Mouse (Mus musculus): Measurements from ENCODE around the gene Plekhm2.

The Plekhm2 gene

DNA sequence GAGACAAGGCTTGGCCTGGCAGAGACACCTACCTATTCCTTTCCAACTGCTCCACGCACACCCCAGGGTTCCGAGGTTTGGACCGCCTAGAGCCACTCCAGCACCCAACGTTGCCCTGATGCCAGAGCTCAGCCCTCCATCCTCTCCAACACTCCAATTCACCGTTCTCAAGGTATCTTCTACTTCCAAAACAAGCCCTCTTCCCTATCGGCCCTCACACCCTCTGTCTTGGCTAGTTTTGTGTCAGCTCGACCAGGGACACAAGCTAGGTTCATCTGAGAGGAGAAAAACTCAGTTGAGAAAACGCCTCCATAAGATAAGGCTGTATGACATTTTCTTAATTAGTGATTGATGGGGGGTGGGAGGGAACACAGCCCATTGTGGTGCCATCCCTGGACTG, at the start of gene Plekhm2:
Gene Plekhm2 (minus strand): TSS at position 101 of the 400 bp plus-strand sequence.
- in situ Hi-C loops (cut with MboI; ENCODE audit: low pct_unique_long_range_greater_than_20kb in 1 of 2, low sequenced_read_pairs in 2 of 2, unreplicated experiment in 1 of 2), result no loop called here

DNA sequence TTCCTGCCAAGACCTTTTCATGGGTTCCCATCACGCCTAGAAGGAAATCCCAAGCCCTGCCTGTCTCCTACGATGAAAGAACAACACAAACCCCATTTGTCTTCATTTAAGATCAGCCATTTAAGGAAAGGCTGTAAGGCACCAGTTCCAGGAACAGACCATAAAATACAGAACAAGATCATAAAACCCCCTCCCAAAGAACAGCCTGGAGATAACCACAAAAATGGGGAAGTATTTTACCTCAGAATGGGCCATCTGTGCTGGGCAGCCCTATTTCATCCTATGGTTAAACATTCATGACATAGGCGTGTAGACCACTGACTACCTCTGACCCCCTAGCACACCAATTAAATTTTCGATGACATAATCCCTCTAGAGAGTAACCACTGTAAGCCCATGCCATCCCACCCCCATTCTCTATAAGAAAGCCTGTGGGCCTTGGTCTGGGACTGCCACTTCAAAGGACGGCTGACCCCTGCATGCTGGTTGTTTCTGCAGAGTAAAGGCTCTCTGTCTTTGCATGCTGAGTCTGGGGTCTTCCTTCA, 49.0 kb upstream of the Plekhm2 start:
- in situ Hi-C loops (cut with MboI; ENCODE audit: low pct_unique_long_range_greater_than_20kb in 1 of 2, low sequenced_read_pairs in 2 of 2, unreplicated experiment in 1 of 2), result no loop called here

DNA sequence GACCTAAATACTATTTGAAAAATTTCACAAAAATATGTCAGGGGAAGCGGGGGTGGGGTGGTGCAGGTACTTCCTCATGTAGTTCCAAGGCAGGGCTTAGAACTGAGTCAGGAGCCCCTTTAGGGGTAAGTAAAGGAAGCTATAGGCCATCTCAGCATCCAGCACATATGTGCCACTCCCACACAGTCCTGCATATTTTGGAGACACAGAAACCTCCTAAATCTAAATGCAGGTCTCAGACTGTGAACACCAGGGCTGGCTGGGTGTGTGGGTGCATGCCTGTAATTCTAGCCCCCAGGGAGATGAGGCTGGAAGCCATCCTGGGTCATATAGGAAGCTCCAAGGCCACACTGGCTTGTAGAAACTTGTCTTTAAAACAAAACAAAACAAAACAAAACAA, 46.6 kb upstream of the Plekhm2 start:
- in situ Hi-C loops (cut with MboI; ENCODE audit: low pct_unique_long_range_greater_than_20kb in 1 of 2, low sequenced_read_pairs in 2 of 2, unreplicated experiment in 1 of 2), result no loop called here

DNA sequence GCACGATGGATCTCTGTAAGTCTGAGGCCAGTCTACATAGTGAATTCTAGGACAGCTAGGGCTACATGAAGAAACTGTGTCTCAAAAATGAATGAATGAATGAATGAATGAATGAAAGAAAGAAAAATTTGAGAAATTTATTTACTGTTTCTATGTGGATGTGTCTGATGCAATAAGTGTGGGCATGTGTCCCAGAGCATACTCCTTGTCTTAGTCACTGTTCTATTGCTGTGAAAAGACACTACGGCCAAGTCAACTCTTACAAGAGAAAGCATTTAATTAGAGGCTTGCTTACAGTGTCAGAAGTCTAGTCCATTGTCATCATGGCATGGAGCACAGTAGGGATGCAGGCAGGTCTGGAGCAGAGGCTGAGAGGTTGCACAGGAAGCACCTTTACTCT, 44.3 kb upstream of the Plekhm2 start:
- in situ Hi-C loops (cut with MboI; ENCODE audit: low pct_unique_long_range_greater_than_20kb in 1 of 2, low sequenced_read_pairs in 2 of 2, unreplicated experiment in 1 of 2), result no loop called here

DNA sequence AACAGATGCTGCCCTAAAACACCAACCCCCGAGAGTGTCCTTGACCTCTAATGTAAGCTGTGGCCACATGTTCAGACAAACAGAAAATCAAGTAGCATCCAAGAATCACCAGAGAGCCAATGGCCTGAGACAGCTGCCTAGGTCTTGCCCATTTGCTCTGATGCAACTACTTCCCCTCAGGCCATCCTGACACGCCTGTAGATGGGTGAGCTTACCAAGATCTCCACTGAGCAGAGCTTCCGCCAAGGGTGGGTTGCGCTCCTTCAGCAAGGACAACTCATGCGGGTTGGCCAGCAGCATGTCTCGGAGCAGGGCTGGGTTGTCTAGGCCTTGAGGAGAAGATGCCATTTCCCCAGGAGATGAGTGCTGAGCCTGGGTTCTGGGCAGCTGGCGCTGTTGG, 43.3 kb upstream of the Plekhm2 start:
- in situ Hi-C loops (cut with MboI; ENCODE audit: low pct_unique_long_range_greater_than_20kb in 1 of 2, low sequenced_read_pairs in 2 of 2, unreplicated experiment in 1 of 2), result no loop called here

DNA sequence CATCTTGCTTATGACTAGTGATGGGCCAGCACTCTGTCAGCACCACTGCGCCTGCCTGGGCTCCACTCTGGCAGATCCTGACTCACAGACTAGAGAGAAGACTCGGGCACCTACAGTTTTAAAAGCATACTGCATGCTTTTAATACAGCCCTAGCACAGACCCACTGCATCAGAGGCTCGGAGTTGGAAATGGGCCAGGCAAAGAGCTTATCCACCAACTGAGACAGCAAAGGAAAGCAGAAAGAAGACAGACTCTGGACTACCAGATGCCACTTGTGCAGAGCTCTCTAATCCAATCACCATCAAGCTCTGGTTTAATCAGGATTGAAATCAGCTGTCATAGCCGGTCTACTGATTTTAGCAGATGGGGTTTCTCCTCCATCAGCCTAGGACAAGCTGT, 40.6 kb upstream of the Plekhm2 start:
- in situ Hi-C loops (cut with MboI; ENCODE audit: low pct_unique_long_range_greater_than_20kb in 1 of 2, low sequenced_read_pairs in 2 of 2, unreplicated experiment in 1 of 2), result no loop called here

DNA sequence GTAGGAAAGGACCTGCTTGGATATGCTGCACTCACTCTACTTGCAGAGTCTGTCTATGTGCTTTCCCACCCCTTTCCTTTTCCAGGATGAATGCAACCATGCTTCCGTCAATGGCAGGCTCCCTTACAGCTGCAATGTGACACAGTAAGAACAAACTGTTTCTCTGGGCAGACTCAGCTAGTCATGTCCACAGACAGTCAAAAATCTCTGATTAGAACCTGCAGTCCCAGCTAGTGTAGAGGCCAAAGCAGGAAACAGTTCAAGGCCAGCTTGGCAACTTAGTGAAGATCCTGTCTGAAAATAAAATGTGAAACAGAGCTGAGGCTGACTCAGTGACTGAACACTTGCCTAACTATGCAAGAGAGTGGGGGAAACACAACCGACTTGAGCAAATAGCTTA, 39.9 kb upstream of the Plekhm2 start:
- in situ Hi-C loops (cut with MboI; ENCODE audit: low pct_unique_long_range_greater_than_20kb in 1 of 2, low sequenced_read_pairs in 2 of 2, unreplicated experiment in 1 of 2), result no loop called here

DNA sequence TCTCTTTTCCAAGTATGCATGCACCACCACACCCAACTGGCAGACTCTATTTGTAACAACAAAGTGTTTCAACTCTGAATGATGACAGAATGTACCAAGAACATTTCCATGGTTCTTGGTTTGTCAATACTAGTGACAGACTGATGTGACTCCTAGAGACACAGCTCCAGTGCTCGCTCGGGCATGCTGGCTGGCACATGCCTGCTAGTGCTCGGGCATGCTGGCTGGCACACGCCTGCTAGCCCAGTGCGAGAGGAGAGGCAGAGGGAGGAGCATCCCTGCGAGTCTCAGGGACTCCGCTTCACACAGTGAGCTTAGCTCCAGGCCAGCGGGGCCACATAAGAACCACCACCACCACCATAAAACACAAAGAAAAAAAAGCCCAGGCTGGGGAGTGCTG, 30.0 kb upstream of the Plekhm2 start:
- in situ Hi-C loops (cut with MboI; ENCODE audit: low pct_unique_long_range_greater_than_20kb in 1 of 2, low sequenced_read_pairs in 2 of 2, unreplicated experiment in 1 of 2), result no loop called here

DNA sequence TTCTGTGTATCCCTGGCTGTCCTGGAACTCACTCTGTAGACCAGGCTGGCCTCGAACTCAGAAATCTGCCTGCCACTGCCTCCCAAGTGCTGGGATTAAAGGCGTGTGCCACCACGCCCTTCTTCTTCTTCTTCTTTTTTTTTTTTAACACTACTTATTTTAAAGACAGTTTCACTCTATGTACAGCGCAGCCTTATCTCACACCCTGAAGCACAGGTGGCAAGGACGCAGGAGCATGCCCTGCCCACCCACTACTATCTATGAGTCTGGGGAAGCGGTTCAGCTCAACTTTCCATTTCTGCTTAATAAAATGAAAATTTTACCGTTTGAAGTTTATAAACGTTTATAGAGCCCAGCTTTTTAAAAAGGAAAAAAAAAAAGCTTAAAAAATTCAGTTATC, 23.8 kb upstream of the Plekhm2 start:
- in situ Hi-C loops (cut with MboI; ENCODE audit: low pct_unique_long_range_greater_than_20kb in 1 of 2, low sequenced_read_pairs in 2 of 2, unreplicated experiment in 1 of 2), result no loop called here

DNA sequence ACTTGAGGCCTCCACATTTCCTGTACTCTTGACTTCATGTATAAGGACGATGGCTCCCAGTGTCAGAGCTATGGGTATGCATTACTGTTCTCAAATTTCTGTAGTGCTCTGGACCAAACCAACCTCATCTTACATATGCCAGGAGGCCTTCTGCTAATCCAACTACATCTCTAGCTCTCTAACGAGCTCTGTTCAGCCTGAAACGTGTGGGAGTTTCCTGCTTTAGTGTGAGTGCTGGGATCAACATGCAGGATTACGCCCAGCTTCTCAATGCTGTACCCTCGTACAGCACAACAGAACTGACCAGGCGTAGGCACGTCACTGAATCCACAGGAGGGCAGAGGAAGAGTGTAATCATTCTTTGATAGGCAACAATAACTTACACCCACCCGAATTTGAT, 21.8 kb upstream of the Plekhm2 start:
- in situ Hi-C loops (cut with MboI; ENCODE audit: low pct_unique_long_range_greater_than_20kb in 1 of 2, low sequenced_read_pairs in 2 of 2, unreplicated experiment in 1 of 2), result no loop called here

DNA sequence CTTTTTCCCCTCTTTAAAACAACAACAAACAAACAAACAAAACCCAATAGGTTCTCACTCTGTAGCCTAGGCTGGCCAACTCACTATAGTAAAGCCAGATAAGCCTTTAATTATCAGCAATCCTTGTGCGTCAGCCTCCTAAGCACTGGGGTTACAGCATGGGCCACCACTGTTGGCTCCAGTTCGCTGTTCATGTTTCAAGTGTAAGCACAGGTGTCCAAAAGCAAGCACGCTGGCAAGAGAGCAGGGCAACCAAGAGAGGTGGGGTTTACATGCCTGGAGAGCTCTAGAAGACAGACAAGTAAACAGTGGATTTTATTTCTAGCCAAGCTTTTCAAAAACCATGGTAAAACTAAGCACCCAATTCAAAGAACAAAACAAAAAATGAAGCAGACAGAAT, 21.4 kb upstream of the Plekhm2 start:
- in situ Hi-C loops (cut with MboI; ENCODE audit: low pct_unique_long_range_greater_than_20kb in 1 of 2, low sequenced_read_pairs in 2 of 2, unreplicated experiment in 1 of 2), result no loop called here

DNA sequence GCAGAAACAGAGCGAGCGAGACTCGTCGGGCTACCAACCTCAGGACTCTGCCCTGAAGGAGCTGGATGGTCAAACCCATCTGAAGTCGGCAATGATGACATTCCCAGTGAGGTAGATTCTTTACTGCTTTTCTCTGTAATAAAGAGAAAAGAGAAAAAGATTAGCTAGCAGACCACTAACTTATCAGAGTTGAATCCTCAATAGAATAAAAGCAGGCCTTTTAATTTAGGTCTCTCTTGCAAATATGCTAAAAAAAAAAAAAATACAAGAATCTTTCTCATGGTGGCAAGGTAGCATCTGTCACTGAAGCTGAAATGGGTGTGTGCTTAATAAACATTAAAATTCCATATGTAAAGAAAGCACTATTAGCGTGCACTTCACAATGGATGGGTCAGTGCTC, 20.8 kb upstream of the Plekhm2 start, which contains the start of gene Rsc1a1:
Gene Rsc1a1 (minus strand): TSS at position 101 of the 400 bp plus-strand sequence.
- in situ Hi-C loops (cut with MboI; ENCODE audit: low pct_unique_long_range_greater_than_20kb in 1 of 2, low sequenced_read_pairs in 2 of 2, unreplicated experiment in 1 of 2), result no loop called here

DNA sequence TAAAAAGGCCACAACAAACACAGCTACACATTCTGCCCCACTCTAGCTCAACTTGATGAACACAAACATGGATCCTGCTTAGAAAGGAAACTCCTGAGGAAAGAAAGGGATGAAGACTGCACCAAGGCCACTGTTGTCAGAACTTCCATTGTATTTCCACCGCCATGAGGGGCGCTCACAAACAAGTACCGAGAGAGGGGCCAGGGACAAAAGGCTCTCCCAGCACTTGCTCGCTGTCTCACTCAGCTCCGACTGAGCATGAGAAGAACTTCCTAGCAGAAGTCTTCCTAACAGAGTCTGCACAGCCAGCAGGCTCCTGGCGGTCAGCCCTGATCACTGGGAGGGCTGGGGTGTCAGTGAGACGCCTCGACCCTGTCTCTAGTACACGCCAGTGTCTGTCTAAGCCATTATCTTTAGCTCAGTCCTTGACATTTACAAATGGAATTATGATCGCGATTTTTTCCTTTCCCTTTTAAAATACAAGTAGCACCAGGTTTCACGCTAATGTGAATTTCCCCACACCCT, 18.1 kb upstream of the Plekhm2 start:
- in situ Hi-C loops (cut with MboI; ENCODE audit: low pct_unique_long_range_greater_than_20kb in 1 of 2, low sequenced_read_pairs in 2 of 2, unreplicated experiment in 1 of 2), result no loop called here

DNA sequence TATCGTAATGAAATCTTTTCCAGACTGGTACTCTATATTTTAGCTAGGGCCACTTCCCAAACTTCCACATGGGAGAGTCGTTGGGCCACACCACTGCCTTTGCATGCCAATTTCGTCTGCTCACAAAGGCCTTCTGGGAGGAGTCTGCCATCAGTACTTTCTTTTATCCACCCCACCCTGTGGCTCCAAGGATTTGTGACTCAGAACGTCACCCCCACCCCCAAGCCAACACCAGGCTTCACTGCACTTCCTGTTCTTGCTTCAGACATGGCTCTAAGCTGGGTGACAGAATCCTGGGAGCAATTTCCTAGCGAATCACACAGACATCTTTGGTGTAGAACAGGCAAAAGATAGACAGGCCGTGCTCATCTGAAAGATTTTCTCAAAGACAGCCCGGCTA, 17.1 kb upstream of the Plekhm2 start:
- in situ Hi-C loops (cut with MboI; ENCODE audit: low pct_unique_long_range_greater_than_20kb in 1 of 2, low sequenced_read_pairs in 2 of 2, unreplicated experiment in 1 of 2), result no loop called here

DNA sequence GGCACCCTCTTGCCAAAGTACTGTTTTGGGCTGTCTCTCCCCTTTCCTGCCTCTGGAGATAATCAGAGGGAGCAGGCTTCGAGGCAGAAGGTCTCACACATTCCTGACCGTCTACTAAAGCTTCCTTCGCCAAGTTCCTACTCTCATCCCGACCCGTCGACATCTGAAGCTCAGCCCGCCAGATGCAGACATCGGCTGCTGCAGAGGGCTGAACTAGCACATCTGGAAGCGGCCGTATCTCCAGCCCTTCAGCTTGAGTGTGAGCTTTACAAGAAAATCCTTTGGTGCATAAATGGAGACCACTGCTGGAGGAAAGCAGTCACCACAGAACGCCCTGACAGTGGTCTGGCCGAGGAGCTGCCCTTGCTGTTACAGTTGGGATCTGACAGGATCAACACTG, 16.2 kb upstream of the Plekhm2 start:
- in situ Hi-C loops (cut with MboI; ENCODE audit: low pct_unique_long_range_greater_than_20kb in 1 of 2, low sequenced_read_pairs in 2 of 2, unreplicated experiment in 1 of 2), result no loop called here

DNA sequence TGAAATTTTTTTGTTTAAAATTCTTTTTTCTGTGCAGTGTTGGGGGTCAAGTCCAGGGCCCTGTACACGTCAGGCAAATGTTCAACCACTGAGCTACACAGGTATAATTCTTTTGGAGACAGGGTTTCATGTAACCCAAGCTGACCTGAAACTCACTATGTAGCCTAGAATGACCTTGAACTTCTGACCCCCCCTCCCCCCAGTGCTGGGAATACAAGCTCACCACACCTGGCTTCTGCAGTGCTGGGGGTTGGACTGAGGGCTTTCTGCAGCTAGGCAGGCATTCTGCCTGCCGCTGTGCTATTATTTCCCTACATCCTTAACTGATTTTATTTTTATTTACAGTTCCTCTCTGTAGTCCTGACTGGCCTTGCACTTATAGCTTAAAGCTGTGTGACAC, 14.3 kb upstream of the Plekhm2 start:
- in situ Hi-C loops (cut with MboI; ENCODE audit: low pct_unique_long_range_greater_than_20kb in 1 of 2, low sequenced_read_pairs in 2 of 2, unreplicated experiment in 1 of 2), result no loop called here

DNA sequence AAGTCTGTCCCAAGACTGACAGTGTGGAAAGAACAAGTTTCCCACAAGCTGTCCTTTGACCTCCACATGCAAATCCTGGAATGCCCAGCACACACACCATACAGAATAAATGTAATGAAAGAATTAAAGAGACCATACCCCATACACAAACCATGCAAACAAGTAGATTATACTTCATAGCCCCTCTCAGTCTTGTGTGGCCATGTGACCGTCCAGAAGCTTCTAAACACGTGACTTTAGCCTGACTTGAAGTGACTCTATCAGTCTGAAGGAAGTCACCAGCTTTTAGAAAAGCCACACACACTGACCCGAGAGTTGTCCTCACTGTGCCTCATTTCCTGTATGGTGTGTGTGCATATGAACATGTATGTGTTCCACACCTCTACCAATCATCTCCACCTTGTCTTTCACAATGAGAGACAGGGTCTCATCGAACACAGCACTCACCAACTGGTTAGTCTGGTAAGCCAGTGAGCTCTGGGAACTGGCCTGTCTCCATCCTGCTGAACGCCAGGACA, 11.8 kb upstream of the Plekhm2 start:
- in situ Hi-C loops (cut with MboI; ENCODE audit: low pct_unique_long_range_greater_than_20kb in 1 of 2, low sequenced_read_pairs in 2 of 2, unreplicated experiment in 1 of 2), result no loop called here

DNA sequence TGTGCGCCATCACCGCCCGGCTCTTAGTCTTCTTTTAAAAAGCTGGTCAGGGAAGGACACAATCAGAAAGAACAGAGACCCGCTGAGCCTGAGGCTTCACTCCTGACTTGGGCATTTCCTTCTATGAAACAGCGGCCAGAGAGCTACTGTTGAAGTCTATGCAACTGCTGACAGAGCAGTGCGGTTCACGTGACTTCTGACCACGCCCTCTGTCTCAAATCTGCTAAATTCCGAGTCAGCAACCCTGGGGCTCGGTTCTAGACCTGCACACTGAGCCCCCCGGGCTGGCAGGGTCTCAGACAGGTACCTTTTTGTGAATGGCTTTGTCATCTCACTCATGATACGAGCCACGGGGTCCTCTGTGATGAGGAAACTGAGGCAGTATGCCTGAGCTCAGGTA, 7.6 kb upstream of the Plekhm2 start:
- in situ Hi-C loops (cut with MboI; ENCODE audit: low pct_unique_long_range_greater_than_20kb in 1 of 2, low sequenced_read_pairs in 2 of 2, unreplicated experiment in 1 of 2), result no loop called here

DNA sequence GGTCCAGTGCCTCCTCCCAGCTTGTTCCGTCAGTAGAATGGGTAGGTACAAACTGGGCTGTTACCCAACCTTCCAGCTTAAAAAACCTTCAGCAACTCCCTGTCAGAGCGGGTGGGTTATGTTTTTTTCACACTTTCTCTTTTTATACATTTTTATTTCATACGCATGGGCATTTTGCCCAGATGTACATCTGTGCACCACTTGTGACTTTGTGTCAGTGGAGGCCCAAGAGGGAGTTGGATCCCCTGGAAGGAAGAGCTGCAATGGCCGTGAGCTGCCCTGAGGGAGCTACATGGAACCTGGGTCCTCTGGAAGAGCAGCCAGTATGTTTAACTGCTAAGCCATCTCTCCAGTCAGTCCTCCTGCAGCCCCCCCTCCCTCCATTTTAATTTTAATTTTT, 6.7 kb upstream of the Plekhm2 start:
- in situ Hi-C loops (cut with MboI; ENCODE audit: low pct_unique_long_range_greater_than_20kb in 1 of 2, low sequenced_read_pairs in 2 of 2, unreplicated experiment in 1 of 2), result no loop called here

DNA sequence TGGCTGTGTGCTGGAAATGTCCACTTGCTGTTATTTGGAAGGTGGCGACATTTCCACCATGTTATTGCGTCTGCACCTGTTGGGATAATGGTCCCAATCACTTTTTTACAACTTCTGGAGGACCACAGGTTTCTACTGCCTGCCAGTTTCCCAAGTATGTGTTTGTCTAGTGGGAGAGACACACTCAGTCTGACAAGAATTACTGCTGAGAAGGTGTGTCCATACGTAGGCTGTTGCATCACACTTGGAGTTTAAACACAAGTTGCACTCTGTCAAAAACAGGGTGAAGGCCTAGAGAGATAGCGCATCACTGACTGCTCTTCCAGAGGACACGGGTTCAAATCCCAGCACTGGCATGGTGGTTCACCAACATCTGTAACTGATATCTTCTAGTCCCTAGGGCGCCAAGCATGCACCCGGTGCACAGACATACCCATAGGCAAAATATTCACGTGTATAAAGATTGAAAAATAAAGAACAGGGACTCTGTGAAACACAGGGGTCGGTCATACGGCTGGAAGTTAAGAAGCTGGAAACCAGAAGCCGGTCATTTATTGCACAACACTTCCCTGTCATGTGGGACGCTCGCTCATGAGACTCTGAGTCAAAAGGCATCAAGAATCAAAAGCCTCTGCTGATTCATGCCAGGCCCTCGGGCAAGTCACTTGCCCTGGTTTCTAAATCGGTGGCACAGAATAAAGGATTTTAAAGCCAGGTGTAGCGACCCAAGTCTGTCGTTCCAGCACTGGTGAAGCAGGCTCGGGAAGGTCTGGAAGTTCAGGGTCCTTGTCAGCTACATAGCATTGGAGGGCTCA, 5.4 kb upstream of the Plekhm2 start:
- in situ Hi-C loops (cut with MboI; ENCODE audit: low pct_unique_long_range_greater_than_20kb in 1 of 2, low sequenced_read_pairs in 2 of 2, unreplicated experiment in 1 of 2), result no loop called here
